Mouse (Mus musculus) T-helper 17 cell (primary cell): ENCODE data around the gene Gm42417.

Experiments used
- in situ Hi-C, 2 experiments: fragments of 300-600 bp; cut with MboI, MseI; formaldehyde crosslinking; loops; 1 replicate in 1 of 2; 2 replicates in 1 of 2; pipeline ENCODE4 v1.15.1; 2025; ENCODE audit warnings: high pct_unique_total_duplicates in 2 of 2

Gm42417 gene

DNA sequence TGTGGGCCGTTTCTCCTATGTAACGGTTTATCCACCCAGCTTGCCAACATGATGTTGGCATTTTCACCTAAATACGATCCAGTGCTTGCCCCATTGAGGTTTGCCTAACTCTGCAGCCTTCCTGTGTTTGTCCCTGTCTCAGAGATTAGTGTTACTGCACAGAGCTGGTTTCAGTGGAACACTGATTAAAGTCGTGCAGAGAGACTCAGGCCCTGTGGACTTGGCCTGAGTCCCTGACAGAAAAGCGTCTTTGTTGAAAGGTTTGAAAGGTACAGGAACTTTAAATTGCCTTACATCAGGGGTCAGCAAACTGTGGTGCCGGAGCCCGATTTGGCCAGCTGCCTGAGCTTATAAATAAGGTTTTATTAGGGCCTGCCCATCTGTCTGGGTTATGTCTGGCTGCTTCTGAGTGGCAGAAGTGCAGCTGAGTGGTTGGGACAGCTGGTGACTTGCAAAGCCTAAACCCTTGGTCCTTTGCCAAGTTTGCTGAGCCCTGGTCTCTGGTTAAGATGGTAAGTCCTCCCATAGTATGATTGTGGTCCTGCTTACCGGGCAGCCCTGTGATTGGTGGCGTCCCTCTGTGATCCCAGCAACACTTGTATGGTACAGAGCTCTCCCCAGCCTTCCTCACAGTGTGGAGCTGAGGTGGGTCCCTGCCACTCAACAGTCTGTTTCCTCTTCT lies 15.8 kb downstream of the Gm42417 start:
- in situ Hi-C loops: no loop called here

DNA sequence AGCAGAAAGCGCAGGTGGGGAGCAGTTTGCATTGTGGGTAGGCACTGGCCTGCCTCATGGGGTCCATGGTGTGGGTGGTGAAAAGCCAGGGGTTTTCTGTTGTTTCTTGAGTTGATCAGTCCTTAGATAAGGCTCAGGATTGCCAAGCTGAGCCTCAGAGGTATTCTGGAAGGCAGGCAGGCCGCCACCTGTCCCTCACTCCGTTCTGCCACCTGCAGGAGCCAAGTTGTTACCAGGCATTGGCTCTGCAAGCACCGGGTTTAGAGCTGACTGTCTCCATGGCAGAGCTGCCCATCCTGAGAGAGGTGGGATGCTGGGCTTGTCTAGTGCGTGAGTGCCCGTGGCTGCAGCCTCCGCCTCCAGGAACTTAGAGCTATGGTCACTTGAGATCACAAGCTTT lies 17.0 kb downstream of the Gm42417 start:
- in situ Hi-C loops: no loop called here

DNA sequence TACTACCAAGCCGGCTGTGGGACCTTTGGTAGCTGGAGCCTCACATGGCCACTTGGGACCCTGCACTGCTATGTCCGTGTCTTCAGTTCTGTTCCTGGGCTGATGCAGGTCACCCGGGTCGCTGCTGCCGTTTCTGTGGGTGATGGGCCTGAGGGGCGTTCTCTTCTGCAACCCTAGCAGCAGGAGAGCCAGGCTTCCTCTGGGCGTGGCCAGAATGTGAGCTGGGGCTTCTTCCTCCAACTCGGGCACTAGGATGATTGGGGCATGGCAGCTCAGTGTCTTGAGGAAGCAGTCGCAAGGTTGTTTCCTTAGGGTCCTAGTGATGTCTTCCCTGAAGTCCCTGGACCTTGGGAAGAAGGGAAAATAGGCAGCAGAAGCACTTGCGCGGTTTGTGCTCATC lies 19.6 kb downstream of the Gm42417 start:
- in situ Hi-C loops: no loop called here

DNA sequence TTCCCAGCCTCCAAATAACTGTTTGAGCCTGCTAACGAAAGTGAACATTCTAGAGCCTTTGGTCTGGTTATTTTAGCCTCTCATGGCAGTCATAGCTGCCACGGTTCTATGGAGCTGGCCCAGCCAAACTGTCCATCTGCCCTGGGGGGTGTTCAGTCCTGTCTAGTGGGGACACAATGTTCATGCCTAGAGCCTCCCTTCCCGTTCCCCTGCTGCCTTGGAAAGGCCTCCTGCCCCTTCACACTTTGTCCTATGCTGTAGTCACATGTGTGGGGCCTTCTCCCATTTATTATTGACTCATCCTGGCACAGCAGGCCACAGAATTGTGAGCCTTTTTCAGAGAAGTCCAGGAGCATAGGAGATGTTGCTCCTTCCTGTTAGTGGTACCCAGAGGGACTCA lies 21.0 kb downstream of the Gm42417 start:
- in situ Hi-C loops: no loop called here

DNA sequence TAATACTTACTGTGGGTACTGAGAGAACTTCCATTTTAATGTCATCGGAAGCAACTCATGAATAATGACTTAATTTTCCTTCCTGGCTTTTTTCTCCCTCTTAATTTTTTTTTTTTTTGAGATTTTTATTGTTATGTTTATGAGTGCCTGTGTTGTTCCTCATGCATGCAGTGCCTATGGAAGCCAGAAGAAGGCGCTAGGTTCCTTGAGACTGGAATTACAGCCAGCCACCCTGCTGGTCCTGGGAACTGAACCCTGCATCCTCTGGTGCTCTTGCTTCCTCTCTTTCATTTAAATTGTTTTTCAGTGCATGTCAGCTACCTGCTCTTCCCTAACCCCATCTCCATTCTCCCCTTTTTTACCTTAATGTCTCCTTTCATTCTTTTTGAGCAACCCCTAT lies 25.5 kb downstream of the Gm42417 start:
- in situ Hi-C loops: no loop called here

DNA sequence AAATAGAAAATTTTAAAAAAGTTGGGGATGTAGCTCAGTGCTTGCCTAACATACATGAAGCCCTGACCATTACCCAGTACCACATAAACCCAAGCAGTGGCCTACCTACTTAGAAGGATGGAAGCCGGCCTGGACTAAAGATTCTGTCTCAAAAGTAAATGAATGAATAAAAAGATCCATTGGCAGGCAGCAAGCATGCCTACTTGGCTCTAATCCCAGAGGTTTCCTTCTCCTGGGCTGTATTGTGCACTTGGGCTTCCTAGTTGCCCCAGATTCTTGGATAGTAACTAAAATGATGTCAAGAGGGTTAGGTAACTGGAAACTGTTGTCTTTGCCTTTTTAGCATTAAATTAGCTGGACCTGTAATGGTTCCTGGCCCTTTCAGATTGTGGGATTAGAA lies 25.9 kb downstream of the Gm42417 start:
- in situ Hi-C loops: no loop called here

DNA sequence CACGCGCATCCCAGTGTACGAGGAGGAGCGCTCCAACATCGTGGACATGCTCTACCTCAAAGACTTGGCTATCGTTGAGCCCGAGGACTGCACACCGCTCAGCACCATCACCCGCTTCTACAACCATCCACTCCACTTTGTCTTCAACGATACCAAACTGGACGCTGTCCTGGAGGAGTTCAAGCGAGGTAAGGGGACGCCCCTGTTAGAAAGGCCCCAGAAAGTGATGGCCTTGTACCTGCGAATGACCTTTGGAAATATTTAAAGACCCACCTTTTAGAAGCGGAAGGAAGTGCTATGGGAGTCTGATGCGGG lies 26.3 kb downstream of the Gm42417 start:
- in situ Hi-C loops: no loop called here

DNA sequence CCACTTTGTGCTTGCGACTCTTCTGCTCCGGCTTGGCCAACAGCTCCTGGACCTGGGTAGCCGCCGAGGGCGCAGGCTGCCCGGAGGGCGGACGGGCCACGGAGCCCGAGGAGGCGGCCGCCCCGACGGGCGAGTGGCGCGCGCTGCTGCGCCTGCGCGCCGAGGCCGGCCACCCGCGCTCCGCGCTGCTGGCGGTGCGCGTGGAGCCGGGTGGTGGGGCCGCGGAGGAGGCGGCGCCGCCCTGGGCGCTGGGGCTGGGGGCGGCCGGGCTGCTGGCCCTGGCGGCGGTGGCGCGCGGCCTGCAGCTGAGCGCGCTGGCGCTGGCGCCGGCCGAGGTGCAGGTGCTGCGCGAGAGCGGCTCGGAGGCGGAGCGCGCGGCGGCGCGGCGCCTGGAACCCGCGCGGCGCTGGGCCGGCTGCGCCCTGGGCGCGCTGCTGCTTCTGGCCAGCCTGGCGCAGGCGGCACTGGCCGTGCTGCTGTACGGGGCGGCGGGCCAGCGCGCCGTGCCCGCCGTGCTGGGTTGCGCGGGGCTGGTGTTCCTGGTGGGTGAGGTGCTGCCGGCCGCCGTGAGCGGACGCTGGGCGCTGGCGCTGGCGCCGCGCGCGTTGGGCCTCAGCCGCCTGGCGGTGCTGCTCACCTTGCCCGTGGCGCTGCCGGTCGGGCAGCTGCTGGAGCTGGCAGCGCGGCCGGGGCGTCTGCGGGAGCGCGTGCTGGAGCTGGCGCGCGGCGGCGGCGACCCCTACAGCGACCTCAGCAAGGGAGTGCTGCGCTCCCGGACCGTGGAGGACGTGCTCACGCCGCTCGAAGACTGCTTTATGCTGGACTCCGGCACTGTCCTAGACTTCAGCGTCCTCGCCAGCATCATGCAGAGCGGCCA lies 26.9 kb downstream of the Gm42417 start:
- in situ Hi-C loops: no loop called here

DNA sequence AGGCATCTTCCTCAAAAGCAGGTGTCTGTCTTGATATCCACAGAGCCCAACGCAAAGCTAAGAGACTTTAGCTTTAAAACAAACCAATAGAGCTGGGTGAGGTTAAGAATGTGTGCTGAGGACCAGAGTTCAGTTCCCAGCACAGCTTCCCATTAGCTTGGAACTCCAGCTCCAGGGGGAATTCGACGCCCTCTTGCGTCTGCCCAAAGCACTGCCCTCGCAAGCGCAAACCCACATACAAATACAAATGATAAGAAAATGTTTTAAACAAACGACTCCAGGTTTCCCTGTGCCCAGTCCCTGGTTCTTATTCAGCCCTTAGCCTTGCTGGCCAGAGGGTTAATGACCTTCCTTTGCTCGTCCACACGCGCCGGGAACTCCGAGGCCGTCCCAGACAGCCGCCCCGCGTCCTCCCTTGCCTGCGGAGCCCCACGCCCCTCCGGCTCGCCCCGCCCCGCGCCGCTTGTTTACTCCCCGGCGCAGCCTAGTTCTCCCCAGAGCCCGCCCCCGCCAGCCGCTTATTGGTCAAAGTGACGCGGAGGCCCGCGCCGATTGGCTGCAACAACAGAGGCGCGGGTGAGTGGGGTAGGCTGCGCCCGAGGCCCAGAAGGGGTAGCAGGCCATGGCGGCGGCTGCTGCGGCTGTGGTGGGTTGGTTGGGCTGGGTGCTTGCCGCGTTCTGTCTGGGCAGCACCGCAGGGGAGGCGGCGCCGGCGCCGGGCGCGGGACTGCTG lies 27.8 kb downstream of the Gm42417 start, which contains the start of gene Cnnm3:
Gene Cnnm3, plus strand, starts transcription at position 579 of the 733 bp plus-strand sequence.
- in situ Hi-C loops: no loop called here

DNA sequence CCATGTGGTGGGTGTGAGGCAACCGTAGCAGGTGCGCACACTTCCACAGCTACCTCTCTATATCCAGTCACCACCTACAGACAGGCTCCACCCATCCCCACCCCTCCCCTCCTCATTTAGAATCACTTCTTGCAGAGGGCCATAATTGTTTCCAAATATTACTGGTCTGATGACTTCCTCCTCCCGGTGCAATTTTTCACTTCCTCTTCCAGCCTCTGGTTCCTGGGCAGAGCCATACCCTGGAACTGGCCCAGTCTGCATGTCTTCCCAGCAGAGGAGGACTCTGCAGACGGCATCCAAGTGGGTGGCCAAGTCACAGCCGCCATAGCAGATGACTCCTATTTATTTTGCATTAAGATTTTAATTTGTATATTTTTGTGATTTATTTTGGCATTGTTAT lies 31.0 kb downstream of the Gm42417 start:
- in situ Hi-C loops: no loop called here

DNA sequence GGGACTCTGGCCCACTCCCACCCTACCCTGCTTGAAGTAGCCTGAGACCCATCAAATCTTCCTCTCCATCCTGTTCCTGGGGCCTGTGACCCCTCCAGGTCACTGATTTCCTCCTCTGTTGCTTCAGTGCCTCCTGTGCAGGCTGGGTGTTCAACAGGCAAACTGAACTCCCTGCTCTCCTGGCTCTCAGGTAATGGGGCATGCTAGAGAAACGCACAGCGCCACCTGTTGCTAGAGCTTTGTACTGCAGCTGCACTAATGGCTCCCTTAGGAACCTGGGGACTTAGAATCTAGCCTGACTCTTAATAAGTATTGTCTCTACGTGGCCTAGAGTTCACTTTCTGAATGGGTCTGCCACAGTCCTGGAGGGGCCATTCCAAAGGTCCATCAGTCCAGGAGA lies 38.0 kb downstream of the Gm42417 start:
- in situ Hi-C loops: no loop called here

DNA sequence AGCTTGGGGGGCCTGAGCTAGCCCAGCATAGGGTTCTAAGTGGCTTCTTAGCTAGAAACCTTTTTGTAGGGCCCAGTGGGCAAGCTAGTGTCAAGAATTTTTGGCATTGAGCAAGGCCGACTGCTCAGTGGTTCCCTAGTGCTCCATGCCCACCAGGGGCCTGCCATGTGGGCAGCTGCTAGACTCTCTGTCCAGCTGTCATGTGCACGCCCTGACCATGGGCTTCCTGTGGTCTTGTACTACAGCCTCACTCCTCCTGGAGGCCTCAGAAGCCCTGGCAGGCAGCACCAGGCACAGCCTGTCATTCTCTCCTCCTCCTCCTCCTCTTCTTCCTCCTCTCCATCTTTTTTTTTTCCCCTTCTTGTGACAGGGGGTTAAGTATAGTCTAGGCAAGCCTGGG lies 41.9 kb downstream of the Gm42417 start:
- in situ Hi-C loops: no loop called here

DNA sequence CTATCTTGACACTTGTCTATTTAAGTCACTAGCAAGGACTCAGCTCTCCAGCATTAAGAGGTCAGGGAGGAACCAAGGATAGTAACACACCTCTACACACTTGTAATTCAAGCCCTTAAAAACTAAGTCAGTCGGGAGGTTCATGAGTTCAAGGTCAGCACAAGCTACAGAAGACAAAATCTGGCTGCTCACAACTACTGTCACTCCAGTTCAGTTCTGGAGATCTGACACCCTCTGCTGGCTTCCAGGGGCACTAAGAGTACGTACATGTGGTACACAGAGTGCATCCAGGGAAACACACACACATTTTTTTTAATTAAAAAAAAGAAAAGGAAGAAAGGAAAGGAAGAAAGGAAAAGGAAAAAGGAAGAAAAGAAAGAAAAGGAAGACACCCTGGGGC lies 42.5 kb downstream of the Gm42417 start:
- in situ Hi-C loops: no loop called here

DNA sequence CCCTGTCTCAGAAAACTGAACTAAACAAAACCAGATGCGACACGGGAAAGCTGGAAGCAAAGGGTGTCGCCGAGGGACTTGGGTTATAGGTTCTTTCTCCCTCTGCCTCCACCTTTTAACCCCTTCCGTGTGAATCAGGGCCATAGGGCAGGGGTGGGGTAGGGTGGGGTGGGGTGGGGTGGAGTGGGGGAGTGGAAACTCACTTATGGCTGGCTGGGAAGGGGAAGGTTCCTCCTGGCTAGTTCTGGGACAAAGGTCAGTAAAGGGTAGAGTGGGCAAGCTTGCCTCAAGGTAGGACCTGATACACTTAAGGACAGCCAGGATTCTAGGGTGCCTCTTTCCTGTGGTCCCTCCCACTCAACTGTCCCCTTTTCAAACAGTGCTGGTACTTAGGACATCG lies 45.9 kb downstream of the Gm42417 start:
- in situ Hi-C loops: no loop called here

DNA sequence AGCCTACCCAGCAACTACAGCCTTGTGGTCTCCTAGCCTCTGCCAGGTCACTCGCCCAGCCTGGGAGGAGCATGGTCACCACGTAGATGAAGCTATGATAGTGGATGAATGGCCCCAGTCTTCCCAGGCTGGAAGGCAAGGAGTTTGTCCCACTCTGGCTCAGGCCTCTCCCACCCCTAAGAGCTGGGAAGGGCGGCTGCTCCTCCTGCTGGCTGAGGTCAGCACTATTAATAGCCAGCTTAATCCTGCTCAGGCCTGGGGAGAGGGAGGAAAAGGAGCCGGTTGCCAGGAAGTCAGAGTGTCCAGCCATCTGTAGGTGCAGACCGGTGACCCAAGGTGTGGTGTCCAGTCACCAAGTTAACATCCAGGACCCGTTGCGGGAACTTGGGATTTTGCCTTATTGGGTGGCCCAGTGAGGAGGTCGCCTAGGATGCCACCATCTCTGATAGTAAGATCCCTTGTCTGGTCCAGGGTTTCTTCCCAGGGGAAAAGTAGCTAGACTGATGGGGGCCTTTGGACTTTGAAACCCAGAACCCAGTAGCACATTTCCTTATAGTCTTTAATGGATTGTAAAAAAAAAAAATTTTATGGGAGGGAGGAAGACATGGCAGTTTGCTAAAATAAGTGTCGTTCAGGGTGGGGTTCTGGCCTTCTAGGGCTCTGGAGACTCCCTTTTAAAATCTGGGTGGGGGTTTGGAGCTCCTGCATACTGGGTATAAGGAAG lies 46.7 kb downstream of the Gm42417 start:
- in situ Hi-C loops: no loop called here

DNA sequence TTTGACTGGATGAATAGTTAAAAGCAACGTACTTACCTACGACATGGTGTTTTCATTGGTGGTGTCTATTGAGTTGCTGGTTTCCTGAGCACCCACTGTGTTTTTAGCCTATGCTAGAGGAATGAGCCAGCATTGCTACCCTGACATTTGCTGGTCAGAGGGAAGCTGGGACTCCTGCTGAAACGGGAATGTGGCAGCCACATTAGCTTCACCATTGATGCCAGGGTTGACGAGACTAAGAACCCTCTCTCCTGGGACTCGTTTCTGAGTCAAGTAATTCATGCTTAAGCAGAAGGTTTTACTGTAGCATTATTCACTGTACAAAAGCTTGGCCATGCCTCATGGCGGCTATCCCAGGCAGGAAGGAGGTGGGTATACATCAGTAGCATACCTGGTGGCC lies 49.6 kb downstream of the Gm42417 start:
- in situ Hi-C loops: no loop called here

DNA sequence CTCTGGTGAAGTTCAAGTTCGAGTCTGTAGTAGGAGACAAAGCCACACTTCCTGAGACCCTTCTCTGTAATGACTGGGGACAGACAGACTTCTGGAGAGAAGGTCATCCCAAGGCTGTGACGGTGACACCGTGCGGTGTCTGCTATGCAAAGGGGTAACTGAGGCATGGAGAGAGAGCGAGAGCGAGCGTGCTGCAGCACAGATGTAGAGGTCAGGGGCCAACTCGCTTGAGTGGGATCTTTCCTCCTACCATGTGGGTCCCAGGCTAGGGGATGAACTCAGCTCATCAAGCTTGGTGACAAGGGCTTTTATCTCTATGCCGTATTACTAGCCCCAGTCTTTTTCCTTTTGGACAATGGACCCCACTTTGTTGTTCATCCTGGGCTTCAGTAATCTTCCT lies 52.1 kb downstream of the Gm42417 start:
- in situ Hi-C loops: no loop called here

DNA sequence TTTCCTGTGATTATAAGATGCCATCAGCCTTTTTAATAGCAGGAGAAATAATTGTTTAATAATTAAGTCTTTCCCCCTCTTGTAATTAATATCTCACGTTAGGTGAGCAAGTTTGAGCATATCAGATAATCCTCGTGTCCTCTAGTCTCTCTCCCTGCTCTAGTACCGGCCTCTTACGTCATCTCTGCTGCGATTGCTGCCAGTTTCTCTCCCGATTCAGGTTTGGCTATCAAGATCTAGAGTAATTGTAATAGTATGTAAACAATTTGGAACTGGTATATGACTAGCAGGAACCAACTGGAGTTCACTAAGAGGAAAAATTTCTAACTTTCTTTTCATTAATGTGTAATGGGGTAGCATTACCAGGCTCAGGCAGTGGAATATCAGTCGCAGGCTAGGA lies 54.1 kb downstream of the Gm42417 start:
- in situ Hi-C loops: no loop called here

DNA sequence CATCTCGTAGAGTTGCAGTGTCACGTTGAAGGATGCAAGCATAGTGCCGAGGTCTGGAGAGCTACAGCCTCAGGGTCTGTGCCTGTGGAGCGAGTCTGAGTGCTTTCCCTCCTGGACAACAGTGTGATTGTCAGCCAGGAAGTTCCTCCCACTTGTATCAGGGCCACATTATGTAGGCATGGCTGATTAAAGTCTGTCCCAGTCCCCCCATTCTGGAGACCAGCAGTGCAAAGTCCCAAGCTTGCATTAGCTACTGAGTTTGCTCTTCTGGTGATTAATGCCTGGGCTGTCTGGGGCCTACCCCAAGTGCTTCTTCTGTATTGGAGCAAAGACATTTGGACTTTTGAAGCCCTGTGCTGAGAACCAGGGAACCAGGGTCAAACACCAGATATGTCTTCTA lies 55.4 kb downstream of the Gm42417 start:
- in situ Hi-C loops: no loop called here
